ENCODE assay signal across 8 mouse cellular contexts in genomic region chr2:105675730-105676079, GRCm38 (mm10). TPM values are rescaled to one million over a fixed set of nuclear protein-coding genes. Genes with fewer than 3 reads are reported as not detected.
DNase-seq lines count a peak whose midpoint lies in the region; ATAC-seq and TF ChIP-seq lines count a peak whose summit lies in the region.
"Had no signal": no experiment of that assay in that cellular context is flagged by ENCODE, and none has a peak within 500 bp of the region (broad histone marks: within the 10 kb centered on the region; RNA-seq: fewer than 3 reads in every experiment).

No protein-coding gene starts in this region.

- peak overlapping the region; percentile 27 for H3K4me3 ChIP-seq in lung, postnatal 0 days (ENCODE audit: low read depth, low read length)
- peak overlapping the region; percentile 72 for H3K4me3 ChIP-seq in forebrain, embryonic 13.5 days
- H3K4me3 ChIP-seq in limb, embryonic 15.5 days = peak overlapping the region; percentile 34
- peak overlapping the region; percentile 33 for H3K4me3 ChIP-seq in stomach, embryonic 16.5 days (replicated peaks; ENCODE audit: low read length)

- no peak overlapping the region for H3K27ac ChIP-seq in lung, postnatal 0 days (ENCODE audit: low read length)
- peak overlapping the region; percentile 95 for H3K27ac ChIP-seq in forebrain, embryonic 13.5 days
- H3K27ac ChIP-seq in limb, embryonic 15.5 days = no peak overlapping the region
- no peak overlapping the region for H3K27ac ChIP-seq in stomach, embryonic 16.5 days (ENCODE audit: low read length)

- no peaks in the 10 kb centered on the region for H3K36me3 ChIP-seq in lung, postnatal 0 days (ENCODE audit: insufficient read depth, low read length)
- H3K36me3 ChIP-seq in forebrain, embryonic 13.5 days (ENCODE audit: poor library complexity, severe bottlenecking) = no peaks in the 10 kb centered on the region
- no peaks in the 10 kb centered on the region for H3K36me3 ChIP-seq in limb, embryonic 15.5 days
- no peaks in the 10 kb centered on the region for H3K36me3 ChIP-seq in stomach, embryonic 16.5 days (ENCODE audit: control insufficient read depth, insufficient read depth, low read length)

- no peak for TF ChIP-seq CTCF in lung, postnatal 0 days (IDR thresholded peaks at IDR 0.05)

- H3K27me3 ChIP-seq in lung, postnatal 0 days (replicated peaks; ENCODE audit: insufficient read depth, low read length) = peaks cover 89% of the 10 kb centered on the region
- H3K27me3 ChIP-seq in forebrain, embryonic 13.5 days = peaks cover 69% of the 10 kb centered on the region
- peaks cover 95% of the 10 kb centered on the region for H3K27me3 ChIP-seq in limb, embryonic 15.5 days
- H3K27me3 ChIP-seq in stomach, embryonic 16.5 days (ENCODE audit: control insufficient read depth, insufficient read depth, low read length) = peaks cover 89% of the 10 kb centered on the region

- H3K9ac ChIP-seq in lung, postnatal 0 days (replicated peaks; ENCODE audit: low read depth) = no peak overlapping the region
- peak overlapping the region; percentile 90 for H3K9ac ChIP-seq in forebrain, embryonic 13.5 days
- no peak overlapping the region for H3K9ac ChIP-seq in limb, embryonic 15.5 days
- no peak overlapping the region for H3K9ac ChIP-seq in stomach, embryonic 16.5 days (ENCODE audit: low read length)

- H3K4me1 ChIP-seq in lung, postnatal 0 days (ENCODE audit: insufficient read depth, low read depth, low read length) = peaks cover 15% of the 10 kb centered on the region
- H3K4me1 ChIP-seq in forebrain, embryonic 13.5 days = peaks cover 73% of the 10 kb centered on the region
- H3K4me1 ChIP-seq in limb, embryonic 15.5 days = peaks cover 29% of the 10 kb centered on the region
- H3K4me1 ChIP-seq in stomach, embryonic 16.5 days (ENCODE audit: control insufficient read depth, insufficient read depth, low read length) = peaks cover 20% of the 10 kb centered on the region

- WGBS in lung, postnatal 0 days = 1% methylated on average over 11 of the region's 11 CpGs
- WGBS in forebrain, embryonic 13.5 days = 0% methylated on average over 11 of the region's 11 CpGs
- under 1% methylated on average over 11 of the region's 11 CpGs for WGBS in limb, embryonic 15.5 days
- 0% methylated on average over 11 of the region's 11 CpGs for WGBS in stomach, embryonic 16.5 days

- no peak for DNase-seq in lung, postnatal 0 days (ENCODE audit: low spot score)
- no peak for DNase-seq in lung, postnatal 10 days
- DNase-seq in frontal cortex, postnatal 10 days (ENCODE audit: low spot score in 2 of 2) = no peak

- H3K9me3 ChIP-seq in lung, postnatal 0 days (ENCODE audit: low read length) = no peaks in the 10 kb centered on the region
- no peaks in the 10 kb centered on the region for H3K9me3 ChIP-seq in forebrain, embryonic 13.5 days (replicated peaks)
- no peaks in the 10 kb centered on the region for H3K9me3 ChIP-seq in limb, embryonic 15.5 days
- no peaks in the 10 kb centered on the region for H3K9me3 ChIP-seq in stomach, embryonic 16.5 days (replicated peaks; ENCODE audit: control insufficient read depth, low read length)

- no peak for TF ChIP-seq EP300 in lung, postnatal 0 days (IDR thresholded peaks at IDR 0.05)

- peak overlapping the region; percentile 52 for H3K4me2 ChIP-seq in lung, postnatal 0 days (replicated peaks; ENCODE audit: low read depth, low read length)
- H3K4me2 ChIP-seq in forebrain, embryonic 13.5 days = peak overlapping the region; percentile 78
- peak overlapping the region; percentile 57 for H3K4me2 ChIP-seq in limb, embryonic 15.5 days
- peak overlapping the region; percentile 42 for H3K4me2 ChIP-seq in stomach, embryonic 16.5 days (ENCODE audit: low read depth, low read length)

- ATAC-seq in lung, postnatal 0 days = no peak
- ATAC-seq in forebrain, embryonic 13.5 days = no peak
- ATAC-seq in limb, embryonic 15.5 days (ENCODE audit: insufficient number of reproducible peaks, low FRiP score, low TSS enrichment, low read depth) = no peak
- no peak for ATAC-seq in stomach, embryonic 16.5 days (ENCODE audit: insufficient read depth, low FRiP score)
- no peak for ATAC-seq in monocyte, adult 5-6 weeks (replicated peaks; ENCODE audit: insufficient number of reproducible peaks, low FRiP score, low TSS enrichment, poor library complexity, severe bottlenecking)

RNA-seq across cellular contexts. Expression of gene Pax6, which starts 7.0 kb away (rescaled TPM):
- not detected in 2 replicates for polyA plus RNA-seq in lung, postnatal 0 days (2015; fragmentation: Nextera tagmentation; extraction: Ambion mirVana)
- polyA plus RNA-seq in forebrain, embryonic 13.5 days (2015; fragmentation: Nextera tagmentation; extraction: Ambion mirVana) = 87.1 and 92.7 TPM in 2 replicates
- 0.26 and 0.36 TPM in 2 replicates for polyA plus RNA-seq in limb, embryonic 15.5 days (2015; fragmentation: Nextera tagmentation; extraction: Ambion mirVana)
- polyA plus RNA-seq in stomach, embryonic 16.5 days (2015; fragmentation: Nextera tagmentation; extraction: Ambion mirVana) = 1.4 and 1.7 TPM in 2 replicates
- total RNA-seq in monocyte, adult 5-6 weeks (2017) = not detected in 3 replicates
- total RNA-seq: adrenal gland, adult 8-10 months had no signal

Comparison
In these comparisons a context has a peak if more than half of its experiments do, and no peak if none do; other contexts are left out.
1. RNA of gene Pax6, which starts 7.0 kb away (polyA plus RNA-seq): 87.1 to 92.7 TPM in forebrain, embryonic 13.5 days; 1.4 to 1.7 TPM in stomach, embryonic 16.5 days, 0.26 to 0.36 TPM in limb, embryonic 15.5 days and not detected in lung, postnatal 0 days; every median in the first group is over 10 times any median in the second.
2. Peak in every context shown above with its lines, with median percentiles within 50 percentile points of each other: H3K4me2 ChIP-seq and H3K4me3 ChIP-seq.